Mouse (Mus musculus) midbrain, embryonic 11.5 days (tissue): ENCODE measurements around the gene Syce1l. TPM values are rescaled to one million over a fixed set of nuclear protein-coding genes. Genes with fewer than 3 reads are reported as not detected.

ENCODE experiments used
- ATAC-seq: fragments of 200-750 bp; cut with Nextera tagmentation; 2 replicates; pipeline ENCODE4 v1.8.0; 2017; ENCODE audit warnings: moderate TSS enrichment, moderate library complexity; ENCODE audit not compliant: low FRiP score
- DNase-seq: peaks from one replicate; pipeline ENCODE4 v3.0.0; 2015; ENCODE audit warnings: low spot score; ENCODE audit errors: missing footprints
- H3K27ac ChIP-seq: fragments of 300-500 bp; sonication (generic); 2 replicates; pipeline ENCODE4 v1.5.1; 2014; ENCODE audit warnings: low read depth, low read length
- H3K27me3 ChIP-seq: fragments of 300-500 bp; sonication (generic); 2 replicates; pipeline ENCODE4 v1.6.1; 2014; ENCODE audit warnings: mild to moderate bottlenecking, low read length, moderate library complexity, mixed read lengths; ENCODE audit not compliant: control insufficient read depth, insufficient read depth
- H3K36me3 ChIP-seq: fragments of 300-500 bp; sonication (generic); 2 replicates; pipeline ENCODE4 v1.6.1; 2014; ENCODE audit warnings: mild to moderate bottlenecking, low read length, moderate library complexity, mixed read lengths; ENCODE audit not compliant: control insufficient read depth, insufficient read depth
- H3K4me1 ChIP-seq: fragments of 300-500 bp; sonication (generic); 2 replicates; pipeline ENCODE4 v1.6.1; 2014; ENCODE audit warnings: low read length; ENCODE audit not compliant: control insufficient read depth, insufficient read depth
- H3K4me2 ChIP-seq: fragments of 300-500 bp; sonication (generic); 2 replicates; pipeline ENCODE4 v1.6.1; 2014; ENCODE audit warnings: mild to moderate bottlenecking, moderate library complexity
- H3K4me3 ChIP-seq: fragments of 300-500 bp; sonication (generic); 2 replicates; pipeline ENCODE4 v1.5.1; 2014; ENCODE audit warnings: low read depth, low read length
- H3K9ac ChIP-seq: fragments of 300-500 bp; sonication (generic); 2 replicates; pipeline ENCODE4 v1.6.1; 2014; ENCODE audit warnings: low read length
- H3K9me3 ChIP-seq: fragments of 300-500 bp; sonication (generic); 2 replicates; pipeline ENCODE4 v1.6.1; 2016; ENCODE audit warnings: low read length; ENCODE audit not compliant: control insufficient read depth
- WGBS: fragments of 180-500 bp; shearing (Covaris S2); extraction: QIAGEN DNeasy Blood & Tissue Kit; methylation state at CpG from one replicate; pipeline ENCODE4 v1.1.7; 2014; 5-methylcytosine and 5-hydroxymethylcytosine counted together
- polyA plus RNA-seq: library from polyadenylated mRNA; unstranded; fragments of >200 nt; fragmentation: Nextera tagmentation; extraction: Ambion mirVana; gene quantifications from 2 replicates; pipeline ENCODE4 v1.2.1, GENCODE M21; 2014

Gene Syce1l
- polyA plus RNA-seq = 0.22 TPM in 1 of 2 replicates, not detected in the other

GRCm38 (mm10) chr8:113642926-113643325, at the start of gene Syce1l:
TSS of gene Syce1l (plus strand) at chr8:113643213.
- Histone ChIP-seq H3K9ac (no peak within 1 kb of the TSS), H3K4me3 (no peak within 1 kb of the TSS), H3K36me3 (peaks cover 7% of the 10 kb centered on the region; the same call in 1 of the 2 replicates), H3K9me3 (no peaks in the 10 kb centered on the region), H3K27me3 (no peaks in the 10 kb centered on the region), H3K4me1 (no peaks in the 10 kb centered on the region), H3K27ac (no peak within 1 kb of the TSS), H3K4me2 (no peak within 1 kb of the TSS)
- DNase-seq (no peak), ATAC-seq (no peak)
- 94% methylated on average over 16 of the region's 16 CpGs for WGBS

GRCm38 (mm10) chr8:113598401-113598800, 44.6 kb upstream of the Syce1l start:
- no peak overlapping the region for H3K9ac ChIP-seq
- no peaks in the 10 kb centered on the region for H3K27me3 ChIP-seq
- H3K4me2 ChIP-seq = no peak overlapping the region
- no peaks in the 10 kb centered on the region for H3K9me3 ChIP-seq
- DNase-seq (no peak), ATAC-seq (no peak)
- no peak overlapping the region for H3K4me3 ChIP-seq
- 45% methylated on average over 3 of the region's 3 CpGs for whole genome bisulfite sequencing
- no peaks in the 10 kb centered on the region for H3K36me3 ChIP-seq
- no peaks in the 10 kb centered on the region for H3K4me1 ChIP-seq
- no peak overlapping the region for H3K27ac ChIP-seq

- peaks cover 9% of the 10 kb centered on the region for H3K4me1 ChIP-seq
- ATAC-seq = no peak
- H3K4me3 ChIP-seq = no peak overlapping the region
- H3K27me3 ChIP-seq = no peaks in the 10 kb centered on the region
- H3K9me3 ChIP-seq = no peaks in the 10 kb centered on the region
- H3K36me3 ChIP-seq = no peaks in the 10 kb centered on the region
- no peak overlapping the region for H3K4me2 ChIP-seq
- no peak overlapping the region for H3K27ac ChIP-seq
- no peak overlapping the region for H3K9ac ChIP-seq
- 10% methylated on average over 3 of the region's 3 CpGs for WGBS
- peak; percentile 90 for DNase-seq
These were observed 10.4 kb upstream of the Syce1l start for GRCm38 (mm10) chr8:113632634-113633033.

GRCm38 (mm10) chr8:113634161-113634560, 8.9 kb upstream of the Syce1l start:
- Histone ChIP-seq H3K4me3 (peak overlapping the region; percentile 62), H3K27ac (no peak overlapping the region), H3K4me2 (peak overlapping the region; percentile 47), H3K9me3 (no peaks in the 10 kb centered on the region), H3K27me3 (no peaks in the 10 kb centered on the region), H3K9ac (peak overlapping the region; percentile 43), H3K4me1 (peaks cover 9% of the 10 kb centered on the region), H3K36me3 (0 out of 2 replicates have a peak, but pooled peaks cover 7% of the 10 kb centered on the region)
- ATAC-seq = no peak
- 37% methylated on average over 12 of the region's 12 CpGs for WGBS
- no peak for DNase-seq

GRCm38 (mm10) chr8:113634670-113635591, 8.1 kb upstream of the Syce1l start, which contains the start of gene Mon1b:
TSS of gene Mon1b (plus strand) at chr8:113635587.
- H3K4me1 ChIP-seq = peaks cover 9% of the 10 kb centered on the region
- peak; percentile 98 for ATAC-seq
- under 1% methylated on average over 42 of the region's 42 CpGs for WGBS

GRCm38 (mm10) chr8:113635592-113636279, 7.3 kb upstream of the Syce1l start:
- DNase-seq (peak; percentile 100), ATAC-seq (peak; percentile 78)
- H3K4me3 ChIP-seq = peak overlapping the region; percentile 62
- H3K27me3 ChIP-seq = no peaks in the 10 kb centered on the region
- H3K27ac ChIP-seq = peak overlapping the region; percentile 69; the same call in 1 of the 2 replicates
- no peaks in the 10 kb centered on the region for H3K9me3 ChIP-seq
- H3K36me3 ChIP-seq = peaks cover 7% of the 10 kb centered on the region; the same call in 1 of the 2 replicates
- peak overlapping the region; percentile 74 for H3K9ac ChIP-seq
- peak overlapping the region; percentile 93 for H3K4me2 ChIP-seq
- WGBS = 1% methylated on average over 44 of the region's 44 CpGs
- peaks cover 9% of the 10 kb centered on the region for H3K4me1 ChIP-seq

More at GRCm38 (mm10) chr8:113634670-113635591, 8.1 kb upstream of the Syce1l start, which contains the start of gene Mon1b:
- H3K27ac ChIP-seq = peak within 1 kb of the TSS; percentile 76; the same call in 1 of the 2 replicates
- 0 out of 2 replicates have a peak, but pooled peaks cover 7% of the 10 kb centered on the region for H3K36me3 ChIP-seq
- H3K4me2 ChIP-seq = peak within 1 kb of the TSS; percentile 93
- no peaks in the 10 kb centered on the region for H3K9me3 ChIP-seq
- H3K27me3 ChIP-seq = no peaks in the 10 kb centered on the region
- DNase-seq = peak; percentile 99
- H3K4me3 ChIP-seq = peak within 1 kb of the TSS; percentile 62
- H3K9ac ChIP-seq = peak within 1 kb of the TSS; percentile 74

- Histone ChIP-seq H3K4me2 (peak overlapping the region; percentile 93), H3K4me1 (peaks cover 9% of the 10 kb centered on the region), H3K4me3 (peak overlapping the region; percentile 62), H3K9me3 (no peaks in the 10 kb centered on the region), H3K27me3 (no peaks in the 10 kb centered on the region), H3K36me3 (peaks cover 7% of the 10 kb centered on the region; the same call in 1 of the 2 replicates), H3K9ac (peak overlapping the region; percentile 74), H3K27ac (no peak overlapping the region)
- 38% methylated on average over 5 of the region's 5 CpGs for WGBS
- no peak for ATAC-seq
- no peak for DNase-seq
These were observed 6.8 kb upstream of the Syce1l start for GRCm38 (mm10) chr8:113636280-113636628.

GRCm38 (mm10) chr8:113640357-113640756, 2.7 kb upstream of the Syce1l start:
- H3K4me3 ChIP-seq = no peak overlapping the region
- H3K36me3 ChIP-seq = peaks cover 7% of the 10 kb centered on the region; the same call in 1 of the 2 replicates
- WGBS = 87% methylated on average over 8 of the region's 8 CpGs
- no peaks in the 10 kb centered on the region for H3K27me3 ChIP-seq
- DNase-seq (no peak), ATAC-seq (no peak)
- H3K4me2 ChIP-seq = no peak overlapping the region
- H3K4me1 ChIP-seq = peaks cover 3% of the 10 kb centered on the region
- no peaks in the 10 kb centered on the region for H3K9me3 ChIP-seq
- H3K9ac ChIP-seq = no peak overlapping the region
- H3K27ac ChIP-seq = no peak overlapping the region
